Mouse (Mus musculus) cerebellum, adult 11-12 months (tissue): Measurements from ENCODE around the gene Ddx21.

ENCODE experiments used
- DNase-seq: peaks from one replicate; pipeline ENCODE4 v3.0.0; 2022

Gene Ddx21

DNA sequence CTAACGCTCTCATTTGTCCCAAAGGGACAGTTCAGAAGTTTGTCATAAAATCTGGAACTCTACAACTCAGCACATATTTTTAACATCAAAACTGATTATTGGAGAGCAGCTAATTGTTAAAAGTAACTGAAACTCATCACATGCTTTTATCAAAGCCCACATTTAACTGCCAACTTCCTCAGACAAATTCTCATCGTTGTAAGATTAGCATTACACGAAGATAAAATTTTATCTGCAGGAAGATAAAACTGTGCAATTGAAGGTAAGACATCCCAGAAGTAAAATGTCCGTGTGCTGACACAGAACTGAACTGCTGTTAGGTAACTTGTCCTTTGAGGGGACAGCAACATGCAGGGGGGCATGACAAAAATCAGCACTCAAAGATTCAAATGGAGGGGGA lies 33.2 kb downstream of the Ddx21 start:
- no peak for DNase-seq

GRCm38 (mm10) chr10:62557736-62558135 lies 44.3 kb downstream of the Ddx21 start:
- no peak for DNase-seq

DNA sequence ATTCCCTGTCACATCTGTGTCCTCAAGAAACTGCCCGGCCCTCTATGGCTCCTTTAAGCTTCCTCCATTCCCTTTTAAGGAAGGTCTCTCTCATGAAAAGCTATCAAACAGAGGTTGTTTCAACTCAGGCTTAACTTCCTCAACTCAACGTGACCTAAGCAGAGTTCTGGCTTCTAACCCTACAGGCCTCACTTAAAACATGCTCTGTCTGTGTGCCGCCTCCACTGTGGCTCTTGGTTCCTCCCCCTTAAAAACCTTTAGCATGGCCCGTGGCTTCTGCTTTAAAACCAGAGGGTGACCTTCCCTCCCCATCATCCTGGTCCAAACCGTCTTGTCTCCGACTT lies 45.6 kb downstream of the Ddx21 start:
- DNase-seq = no peak

DNA sequence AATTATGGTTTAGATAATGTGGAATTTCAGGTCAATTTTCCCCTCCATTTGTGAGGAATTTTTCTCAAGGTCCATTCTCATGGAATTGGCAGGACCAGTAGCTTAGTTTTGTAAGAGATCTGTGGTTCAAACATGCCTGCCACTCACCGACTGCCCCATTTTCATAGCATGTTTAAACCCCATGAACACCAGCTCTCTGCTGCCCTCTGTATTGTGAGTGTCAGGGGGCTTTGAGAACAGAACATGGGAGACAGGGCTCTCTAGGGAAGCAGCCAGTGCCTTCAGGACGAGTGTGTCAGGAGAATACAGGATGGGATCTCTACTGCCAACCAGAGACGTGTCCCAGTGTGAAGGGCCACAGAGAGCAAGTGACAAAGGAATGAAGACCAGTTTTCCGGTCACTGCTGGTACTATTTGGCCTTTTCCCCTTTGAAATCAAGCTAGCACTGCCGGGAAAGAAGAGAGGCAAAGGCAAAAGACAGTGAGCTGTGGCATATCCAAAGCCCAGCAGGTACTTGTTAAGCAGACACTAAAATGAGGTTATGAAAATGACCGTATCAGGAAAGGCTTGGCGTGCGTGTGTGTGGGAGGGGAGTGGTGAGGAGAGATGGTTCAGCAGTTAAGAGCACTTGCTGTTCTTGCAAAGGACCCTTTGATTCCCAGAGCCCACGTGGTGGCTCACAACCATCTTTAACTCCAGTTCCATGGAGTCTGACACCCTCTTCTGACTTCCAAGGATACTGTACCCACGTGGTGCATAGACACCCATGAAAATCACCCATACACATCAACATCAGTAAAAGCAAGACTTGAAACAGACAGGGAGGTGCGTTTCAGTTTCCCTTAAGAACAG lies 46.1 kb downstream of the Ddx21 start:
- DNase-seq = no peak

- no peak for DNase-seq
Measured at GRCm38 (mm10) chr10:62553611-62554091, 48.4 kb downstream of the Ddx21 start.

DNA sequence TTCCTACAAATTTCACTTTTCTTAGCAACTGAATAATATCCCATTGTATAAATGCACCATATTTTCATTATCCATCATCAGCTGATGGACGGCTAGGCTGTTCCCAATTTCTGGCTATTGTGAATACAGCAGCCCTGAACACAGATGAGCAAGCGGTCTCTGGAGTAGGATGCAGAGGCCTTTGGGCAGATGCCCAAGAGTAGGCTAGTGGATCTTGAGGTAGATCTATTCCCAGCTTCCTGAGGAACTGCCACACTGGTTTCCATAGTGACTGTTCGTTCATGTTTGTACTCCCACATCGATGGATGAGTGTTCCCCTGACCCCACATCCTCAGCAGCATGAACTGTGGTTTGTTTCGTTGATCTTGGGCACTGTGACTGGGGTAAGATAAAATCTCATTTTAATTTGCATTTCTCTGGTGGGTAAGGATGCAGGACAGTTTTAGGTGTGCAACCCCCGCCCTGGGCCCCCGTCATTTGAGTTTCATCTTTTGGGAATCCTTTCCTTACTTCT lies 51.2 kb downstream of the Ddx21 start:
- no peak for DNase-seq

GRCm38 (mm10) chr10:62549523-62550166 lies 52.4 kb downstream of the Ddx21 start:
- peak; percentile 30 for DNase-seq

DNA sequence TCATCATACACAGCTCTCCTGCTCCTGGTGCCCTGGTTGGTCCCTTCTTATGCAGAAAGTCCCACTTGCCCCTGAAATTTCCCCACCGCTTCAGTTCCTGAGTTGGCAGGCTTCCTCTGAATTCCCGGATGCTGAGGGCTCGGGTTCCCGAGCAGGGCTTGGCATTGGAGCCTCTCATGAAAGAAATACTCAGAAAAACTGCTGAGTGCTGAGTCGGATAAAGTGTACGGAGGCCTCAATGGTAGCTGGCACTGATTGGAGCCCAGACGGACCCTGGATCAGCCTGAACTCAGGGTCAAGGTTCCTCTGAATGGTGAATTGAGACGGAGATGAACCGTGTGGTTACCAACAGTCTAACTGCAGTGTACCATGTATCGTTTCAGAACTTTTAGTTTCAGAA lies 55.6 kb downstream of the Ddx21 start:
- no peak for DNase-seq

DNA sequence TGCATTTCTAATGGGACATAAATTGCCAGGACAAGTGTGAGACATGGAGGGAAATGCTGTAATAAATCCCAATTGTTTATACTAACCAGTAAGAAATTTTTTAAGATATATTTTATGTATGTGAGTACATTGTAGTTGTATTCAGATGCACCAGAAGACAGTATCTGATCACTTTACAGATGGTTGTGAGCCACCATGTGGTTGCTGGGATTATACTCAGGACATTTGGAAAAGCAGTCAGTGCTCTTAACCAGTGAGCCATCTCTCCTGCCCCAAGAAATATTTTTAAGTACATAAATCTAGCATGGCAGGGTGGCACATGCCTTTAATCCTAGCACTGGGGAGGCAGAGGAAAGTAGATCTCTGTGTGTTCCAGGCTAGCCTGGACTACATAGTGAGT lies 56.3 kb downstream of the Ddx21 start:
- DNase-seq = no peak

- no peak for DNase-seq
Measured at GRCm38 (mm10) chr10:62544316-62544715, 57.8 kb downstream of the Ddx21 start.

GRCm38 (mm10) chr10:62543399-62543808 lies 58.7 kb downstream of the Ddx21 start:
- no peak for DNase-seq

DNA sequence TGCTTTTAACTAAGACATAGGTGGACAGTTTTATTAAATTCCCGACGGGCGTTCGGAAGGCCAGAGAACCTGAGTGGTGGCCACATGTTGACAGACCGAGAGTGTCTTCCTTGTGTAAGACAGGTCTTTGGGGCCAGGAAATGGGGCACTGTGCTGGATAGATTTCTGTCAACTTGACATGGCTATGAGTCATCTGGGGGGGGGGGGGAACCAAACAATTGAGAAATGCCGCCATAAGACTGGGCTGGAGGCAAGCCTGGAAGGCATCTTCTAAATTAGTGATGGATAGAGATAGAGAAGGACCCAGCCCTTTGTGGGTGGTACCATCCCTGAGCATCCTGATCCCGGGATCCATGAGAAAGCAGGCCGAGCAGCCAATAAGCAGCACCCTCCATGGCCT lies 59.2 kb downstream of the Ddx21 start:
- no peak for DNase-seq

DNA sequence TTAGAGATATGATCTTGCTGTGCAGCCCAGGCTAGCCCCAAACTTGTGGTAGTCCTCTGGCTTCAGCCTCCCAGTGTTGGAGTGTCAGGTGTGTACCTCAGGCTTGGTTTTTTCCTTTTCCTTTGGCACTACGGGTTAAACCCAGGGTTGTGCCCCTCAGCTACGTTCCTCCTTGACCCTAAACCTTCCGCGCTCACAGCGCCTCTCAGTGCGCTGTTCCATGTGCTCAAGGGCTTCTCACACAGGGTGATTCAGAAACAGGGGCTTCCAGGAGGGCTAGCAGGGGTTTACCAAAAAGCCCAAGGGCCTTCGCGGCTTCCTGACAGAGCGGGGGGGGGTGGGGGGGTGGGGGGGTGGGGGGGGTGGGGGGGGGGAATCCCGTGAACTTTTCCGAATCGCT lies 59.6 kb downstream of the Ddx21 start:
- no peak for DNase-seq

DNA sequence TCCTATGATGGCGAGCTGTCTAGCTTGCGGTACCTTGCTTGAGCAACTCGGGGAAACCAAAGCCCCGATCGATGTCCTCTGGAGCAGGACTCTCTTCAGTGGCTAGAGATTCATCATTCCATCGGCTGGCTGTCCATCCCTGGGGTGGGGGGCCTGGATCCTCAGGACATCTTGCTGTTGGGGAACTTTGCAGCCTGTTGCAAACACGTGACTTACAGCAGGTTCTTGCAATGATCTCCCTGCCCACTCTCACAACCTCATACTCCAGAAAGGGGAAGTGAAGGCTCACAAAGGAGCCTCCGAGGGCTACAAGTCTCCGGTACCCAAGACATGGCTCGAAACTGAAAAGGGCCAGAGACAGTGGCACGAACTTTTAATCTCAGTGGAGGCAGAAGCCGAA lies 60.6 kb downstream of the Ddx21 start:
- no peak for DNase-seq

GRCm38 (mm10) chr10:62540800-62541199 lies 61.3 kb downstream of the Ddx21 start:
- no peak for DNase-seq

DNA sequence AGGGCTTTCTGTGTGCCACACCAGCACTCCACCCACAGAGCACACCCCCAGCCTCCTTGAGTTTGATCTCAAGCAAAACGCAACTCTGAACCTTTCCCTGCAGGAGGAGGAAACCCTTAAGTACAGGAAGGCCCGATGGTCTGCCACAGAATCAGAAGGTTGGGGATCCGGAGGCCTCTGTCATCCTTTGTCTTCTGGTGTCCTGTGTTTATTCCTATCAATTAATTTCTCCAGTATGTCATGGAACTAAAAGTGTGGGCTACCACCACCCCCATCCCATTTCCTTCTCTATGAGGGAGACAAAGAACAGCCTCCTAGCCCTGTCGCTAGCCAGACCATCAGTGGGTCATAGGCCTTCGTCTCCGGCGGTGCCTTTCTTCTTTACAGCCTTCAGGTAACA lies 67.6 kb downstream of the Ddx21 start:
- no peak for DNase-seq

- no peak for DNase-seq
Measured at GRCm38 (mm10) chr10:62532832-62533231, 69.2 kb downstream of the Ddx21 start.
